Mouse (Mus musculus) liver, adult 2 months (tissue): ENCODE measurements at regions not wholly inside any gene's neighbourhood (a gene's known extent, or its start where the extent isn't known, plus 50 kb on each side); places are given as distances from the start of the nearest gene placed in this dataset.
"Not testable (repeated sequence)": the region's sequence is repeated elsewhere in the genome, so short reads cannot be mapped to it uniquely, and the experiment has no call there.

Source experiments
- DNase-seq: peaks from one replicate; pipeline ENCODE4 v3.0.0-alpha.2; 2011; ENCODE audit warnings: low read depth, low spot score; ENCODE audit errors: extremely low read depth
- H3K27ac ChIP-seq: fragments of 200-500 bp; replicated peaks from 2 replicates; pipeline ENCODE4 v1.5.1; 2012; ENCODE audit warnings: low read depth, mild to moderate bottlenecking, control low read depth, inconsistent platforms, low read length; ENCODE audit not compliant: insufficient read depth
- H3K27me3 ChIP-seq: fragments of 200-500 bp; 2 replicates; pipeline ENCODE4 v1.6.1; 2012; ENCODE audit warnings: mild to moderate bottlenecking, moderate library complexity, low read length, inconsistent platforms; ENCODE audit not compliant: control insufficient read depth, insufficient read depth
- H3K36me3 ChIP-seq: fragments of 200-500 bp; 2 replicates; pipeline ENCODE4 v1.6.1; 2012; ENCODE audit warnings: low read length, inconsistent platforms; ENCODE audit not compliant: control insufficient read depth, insufficient read depth
- H3K4me1 ChIP-seq: fragments of 200-500 bp; 2 replicates; pipeline ENCODE4 v1.6.1; 2011; ENCODE audit warnings: low read length; ENCODE audit not compliant: control insufficient read depth, insufficient read depth
- H3K4me3 ChIP-seq: fragments of 200-500 bp; 2 replicates; pipeline ENCODE4 v1.5.1; 2011; ENCODE audit warnings: low read depth, mild to moderate bottlenecking, control low read depth, low read length, moderate library complexity; ENCODE audit not compliant: insufficient read depth
- H3K79me2 ChIP-seq: fragments of 200-500 bp; 2 replicates; pipeline ENCODE4 v1.6.1; 2012; ENCODE audit warnings: inconsistent platforms, mild to moderate bottlenecking, low read length, moderate library complexity; ENCODE audit not compliant: control insufficient read depth, insufficient read depth
- H3K9ac ChIP-seq: fragments of 200-500 bp; 2 replicates; pipeline ENCODE4 v1.6.1; 2012; ENCODE audit warnings: low read depth, mild to moderate bottlenecking, control low read depth, inconsistent platforms, low read length
- CTCF ChIP-seq: fragments of 200-500 bp; IDR thresholded peaks from 2 replicates; pipeline ENCODE4 v1.5.1; 2011; ENCODE audit warnings: low read depth, low read length, control low read depth
- POLR2A ChIP-seq: fragments of 200-500 bp; IDR thresholded peaks from 2 replicates; pipeline ENCODE4 v1.6.1; 2011; ENCODE audit warnings: low read length, control low read depth; ENCODE audit not compliant: insufficient read depth; ENCODE audit errors: extremely low read depth
- WGBS: fragments of 180-500 bp; shearing (Covaris S2); methylation state at CpG from one replicate; pipeline ENCODE4 v1.1.7; 2018; 5-methylcytosine and 5-hydroxymethylcytosine counted together

GRCm38 (mm10) chr16:12652180-12652579 is 457.3 kb upstream of the Ercc4 start:
- Histone ChIP-seq H3K4me1 (no peaks in the 10 kb centered on the region), H3K27me3 (no peaks in the 10 kb centered on the region), H3K4me3 (no peak overlapping the region), H3K79me2 (no peaks in the 10 kb centered on the region), H3K27ac (no peak overlapping the region), H3K36me3 (no peaks in the 10 kb centered on the region), H3K9ac (no peak overlapping the region)
- no peak for DNase-seq
- 75% methylated on average over 3 of the region's 3 CpGs for WGBS
- TF ChIP-seq POLR2A (no peak), CTCF (no peak)

- DNase-seq, H3K27me3 ChIP-seq, H3K27ac ChIP-seq, H3K9ac ChIP-seq, H3K4me3 ChIP-seq, H3K4me1 ChIP-seq, H3K36me3 ChIP-seq, H3K79me2 ChIP-seq: not testable (repeated sequence)
- 86% methylated on average over 1 of the region's 1 CpGs for WGBS
Measured at GRCm38 (mm10) chr16:12673656-12674055, 435.8 kb upstream of the Ercc4 start.

DNA sequence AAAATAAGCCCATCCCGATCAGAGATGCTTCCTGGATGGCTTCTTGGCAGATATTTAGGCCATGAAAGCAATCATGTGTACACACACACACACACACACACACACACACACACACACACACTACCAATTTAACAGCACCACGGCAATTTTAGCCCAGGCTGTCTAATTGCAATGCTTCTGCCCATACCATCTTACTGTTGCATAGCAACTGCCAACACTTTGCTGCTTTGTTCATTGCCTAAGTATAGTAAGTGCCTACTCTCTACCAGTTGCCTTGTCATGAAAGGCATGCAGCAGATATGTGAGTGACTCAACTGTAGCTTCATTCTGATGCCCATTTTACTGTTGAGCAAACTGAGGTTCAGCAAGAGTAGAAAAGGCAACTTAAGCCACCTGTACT is 428.0 kb upstream of the Ercc4 start:
- H3K79me2 ChIP-seq = no peaks in the 10 kb centered on the region
- H3K9ac ChIP-seq = no peak overlapping the region
- H3K27me3 ChIP-seq = no peaks in the 10 kb centered on the region
- no peak for DNase-seq
- no peaks in the 10 kb centered on the region for H3K36me3 ChIP-seq
- no peak overlapping the region for H3K27ac ChIP-seq
- TF ChIP-seq CTCF (no peak), POLR2A (no peak)
- 74% methylated on average over 2 of the region's 2 CpGs for WGBS
- no peaks in the 10 kb centered on the region for H3K4me1 ChIP-seq
- no peak overlapping the region for H3K4me3 ChIP-seq

GRCm38 (mm10) chr16:12685816-12686215 is 423.7 kb upstream of the Ercc4 start:
- Histone ChIP-seq H3K27me3 (no peaks in the 10 kb centered on the region), H3K79me2 (no peaks in the 10 kb centered on the region), H3K4me3 (no peak overlapping the region), H3K27ac (no peak overlapping the region), H3K36me3 (no peaks in the 10 kb centered on the region), H3K4me1 (no peaks in the 10 kb centered on the region), H3K9ac (no peak overlapping the region)
- DNase-seq = no peak
- WGBS = 79% methylated on average over 3 of the region's 3 CpGs
- TF ChIP-seq CTCF (no peak), POLR2A (no peak)

DNA sequence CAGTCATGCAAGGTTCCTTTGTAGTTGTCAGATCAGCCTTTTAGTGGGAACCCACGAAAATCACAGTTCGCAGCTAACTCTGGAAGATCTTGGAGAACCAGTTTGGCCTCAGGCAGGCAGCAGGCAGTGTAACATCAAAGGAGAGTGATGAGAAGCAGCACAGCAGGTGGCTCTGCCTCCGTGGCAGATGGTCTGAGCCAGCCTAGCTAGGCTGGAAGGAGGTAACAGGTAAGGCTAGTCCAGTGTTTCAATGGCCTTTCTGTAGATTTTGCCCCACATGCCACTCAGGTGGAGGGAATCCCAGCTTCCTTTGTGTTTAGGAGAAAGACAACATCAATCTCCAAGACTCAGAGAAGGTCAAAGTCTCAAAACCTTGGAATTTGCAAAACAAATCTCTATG is 417.7 kb upstream of the Ercc4 start:
- 37% methylated on average over 3 of the region's 3 CpGs for WGBS
- TF ChIP-seq CTCF = no peak

GRCm38 (mm10) chr16:12692739-12693292 is 416.7 kb upstream of the Ercc4 start:
- 49% methylated on average over 4 of the region's 5 CpGs for WGBS
- DNase-seq = no peak
- H3K36me3 ChIP-seq = no peaks in the 10 kb centered on the region
- no peak overlapping the region for H3K4me3 ChIP-seq
- TF ChIP-seq CTCF (no peak), POLR2A (no peak)
- H3K27me3 ChIP-seq = no peaks in the 10 kb centered on the region
- no peak overlapping the region for H3K27ac ChIP-seq
- H3K79me2 ChIP-seq = no peaks in the 10 kb centered on the region
- H3K4me1 ChIP-seq = no peaks in the 10 kb centered on the region
- no peak overlapping the region for H3K9ac ChIP-seq

More for the DNA sequence above, 417.7 kb upstream of the Ercc4 start:
- H3K36me3 ChIP-seq = no peaks in the 10 kb centered on the region
- no peaks in the 10 kb centered on the region for H3K27me3 ChIP-seq
- no peak overlapping the region for H3K9ac ChIP-seq
- no peak for DNase-seq
- H3K4me3 ChIP-seq = no peak overlapping the region
- H3K79me2 ChIP-seq = no peaks in the 10 kb centered on the region
- no peak overlapping the region for H3K27ac ChIP-seq
- no peaks in the 10 kb centered on the region for H3K4me1 ChIP-seq
